Mouse (Mus musculus) limb, embryonic 12.5 days (tissue): ENCODE data around the gene 1810013L24Rik. TPM values are rescaled to one million over a fixed set of nuclear protein-coding genes. Genes with fewer than 3 reads are reported as not detected.
A peak's percentile ranks its signal among the peaks of the same experiment; 100 is the strongest.

Experiments used
- ATAC-seq: fragments of 200-750 bp; cut with Nextera tagmentation; 2 replicates; pipeline ENCODE4 v1.8.0; 2017; ENCODE audit warnings: low read depth, moderate TSS enrichment; ENCODE audit not compliant: insufficient number of reproducible peaks, insufficient read depth, low FRiP score, low TSS enrichment
- H3K27ac ChIP-seq: fragments of 300-500 bp; sonication (generic); 2 replicates; pipeline ENCODE4 v1.5.1; 2016; ENCODE audit warnings: mild to moderate bottlenecking, moderate library complexity
- H3K27me3 ChIP-seq: fragments of 300-500 bp; sonication (generic); 2 replicates; pipeline ENCODE4 v1.6.1; 2016; ENCODE audit warnings: mild to moderate bottlenecking, moderate library complexity
- H3K36me3 ChIP-seq: fragments of 300-500 bp; sonication (generic); 2 replicates; pipeline ENCODE4 v1.6.1; 2016; ENCODE audit warnings: mild to moderate bottlenecking, moderate library complexity
- H3K4me1 ChIP-seq: fragments of 300-500 bp; sonication (generic); replicated peaks from 2 replicates; pipeline ENCODE4 v1.6.1; 2016
- H3K4me2 ChIP-seq: fragments of 300-500 bp; sonication (generic); 2 replicates; pipeline ENCODE4 v1.6.1; 2016; ENCODE audit warnings: mild to moderate bottlenecking, moderate library complexity
- H3K4me3 ChIP-seq: fragments of 300-500 bp; sonication (generic); replicated peaks from 2 replicates; pipeline ENCODE4 v1.5.1; 2016; ENCODE audit warnings: mild to moderate bottlenecking
- H3K9ac ChIP-seq: fragments of 300-500 bp; sonication (generic); replicated peaks from 2 replicates; pipeline ENCODE4 v1.6.1; 2016; ENCODE audit warnings: mild to moderate bottlenecking, moderate library complexity
- H3K9me3 ChIP-seq: fragments of 300-500 bp; sonication (generic); 2 replicates; pipeline ENCODE4 v1.6.1; 2016; ENCODE audit warnings: mild to moderate bottlenecking, moderate library complexity
- WGBS: fragments of 180-500 bp; shearing (Covaris S2); methylation state at CpG from one replicate; pipeline ENCODE4 v1.1.7; 2016; 5-methylcytosine and 5-hydroxymethylcytosine counted together
- polyA plus RNA-seq: library from polyadenylated mRNA; unstranded; fragments of >200 nt; fragmentation: Nextera tagmentation; extraction: Ambion mirVana; gene quantifications from 2 replicates; pipeline ENCODE4 v1.2.1, GENCODE M21; 2016

Gene 1810013L24Rik
- polyA plus RNA-seq, 1 experiment from 2014 or later: 27.6 TPM

GRCm38 (mm10) chr16:8810399-8811127, 19.3 kb upstream of the 1810013L24Rik start:
- 87% methylated on average over 14 of the region's 14 CpGs for WGBS
- no peaks in the 10 kb centered on the region for H3K9me3 ChIP-seq
- H3K27ac ChIP-seq: no peak overlapping the region
- no peaks in the 10 kb centered on the region for H3K36me3 ChIP-seq
- ATAC-seq: no peak
- no peaks in the 10 kb centered on the region for H3K27me3 ChIP-seq
- no peak overlapping the region for H3K4me2 ChIP-seq
- H3K4me1 ChIP-seq: no peaks in the 10 kb centered on the region
- H3K4me3 ChIP-seq: no peak overlapping the region
- H3K9ac ChIP-seq: no peak overlapping the region

- WGBS: 79% methylated on average over 4 of the region's 4 CpGs
- no peaks in the 10 kb centered on the region for H3K9me3 ChIP-seq
- no peak overlapping the region for H3K4me3 ChIP-seq
Measured at GRCm38 (mm10) chr16:8817872-8818271, 12.0 kb upstream of the 1810013L24Rik start.

GRCm38 (mm10) chr16:8821429-8821828, 8.5 kb upstream of the 1810013L24Rik start:
- no peak overlapping the region for H3K4me2 ChIP-seq
- H3K9me3 ChIP-seq: no peaks in the 10 kb centered on the region
- no peak for ATAC-seq
- H3K4me1 ChIP-seq: no peaks in the 10 kb centered on the region
- H3K9ac ChIP-seq: no peak overlapping the region
- H3K27ac ChIP-seq: no peak overlapping the region
- H3K36me3 ChIP-seq: no peaks in the 10 kb centered on the region
- 74% methylated on average over 1 of the region's 1 CpGs for WGBS
- H3K4me3 ChIP-seq: no peak overlapping the region
- H3K27me3 ChIP-seq: no peaks in the 10 kb centered on the region

More at GRCm38 (mm10) chr16:8817872-8818271, 12.0 kb upstream of the 1810013L24Rik start:
- H3K4me1 ChIP-seq: no peaks in the 10 kb centered on the region
- H3K36me3 ChIP-seq: no peaks in the 10 kb centered on the region
- H3K9ac ChIP-seq: no peak overlapping the region
- no peak for ATAC-seq
- H3K27ac ChIP-seq: no peak overlapping the region
- H3K4me2 ChIP-seq: no peak overlapping the region
- H3K27me3 ChIP-seq: no peaks in the 10 kb centered on the region

- WGBS: 75% methylated on average over 4 of the region's 4 CpGs
- H3K4me1 ChIP-seq: no peaks in the 10 kb centered on the region
- no peak for ATAC-seq
- H3K27ac ChIP-seq: no peak overlapping the region
- H3K36me3 ChIP-seq: no peaks in the 10 kb centered on the region
- H3K27me3 ChIP-seq: no peaks in the 10 kb centered on the region
- H3K4me2 ChIP-seq: no peak overlapping the region
- H3K9me3 ChIP-seq: no peaks in the 10 kb centered on the region
- no peak overlapping the region for H3K9ac ChIP-seq
- no peak overlapping the region for H3K4me3 ChIP-seq
Measured at GRCm38 (mm10) chr16:8822586-8822985, 7.3 kb upstream of the 1810013L24Rik start.

GRCm38 (mm10) chr16:8823661-8824060, 6.2 kb upstream of the 1810013L24Rik start:
- no peak overlapping the region for H3K27ac ChIP-seq
- no peaks in the 10 kb centered on the region for H3K9me3 ChIP-seq
- no peaks in the 10 kb centered on the region for H3K27me3 ChIP-seq
- no peak for ATAC-seq
- WGBS: 67% methylated on average over 2 of the region's 2 CpGs
- no peak overlapping the region for H3K9ac ChIP-seq
- H3K4me1 ChIP-seq: no peaks in the 10 kb centered on the region
- no peak overlapping the region for H3K4me3 ChIP-seq
- no peaks in the 10 kb centered on the region for H3K36me3 ChIP-seq
- no peak overlapping the region for H3K4me2 ChIP-seq

GRCm38 (mm10) chr16:8827366-8827765, 2.5 kb upstream of the 1810013L24Rik start:
- Histone ChIP-seq H3K4me3 (no peak overlapping the region), H3K9ac (no peak overlapping the region), H3K4me1 (peaks cover 10% of the 10 kb centered on the region), H3K4me2 (no peak overlapping the region), H3K27ac (no peak overlapping the region), H3K36me3 (peaks cover 8% of the 10 kb centered on the region), H3K27me3 (no peaks in the 10 kb centered on the region), H3K9me3 (no peaks in the 10 kb centered on the region)
- 87% methylated on average over 7 of the region's 7 CpGs for WGBS
- ATAC-seq: no peak

- H3K27ac ChIP-seq: peak overlapping the region; percentile 88
- H3K36me3 ChIP-seq: peaks cover 22% of the 10 kb centered on the region
- peak overlapping the region; percentile 94 for H3K4me2 ChIP-seq
- WGBS: 13% methylated on average over 33 of the region's 33 CpGs
- H3K9me3 ChIP-seq: no peaks in the 10 kb centered on the region
- peak; percentile 34 for ATAC-seq
- H3K9ac ChIP-seq: peak overlapping the region; percentile 65
- no peaks in the 10 kb centered on the region for H3K27me3 ChIP-seq
- H3K4me3 ChIP-seq: peak overlapping the region; percentile 99
- H3K4me1 ChIP-seq: peaks cover 18% of the 10 kb centered on the region
Measured at GRCm38 (mm10) chr16:8828636-8829563, 1.0 kb upstream of the 1810013L24Rik start.

- Histone ChIP-seq H3K27ac (peak overlapping the region; percentile 97), H3K27me3 (no peaks in the 10 kb centered on the region), H3K9me3 (no peaks in the 10 kb centered on the region), H3K9ac (peak overlapping the region; percentile 98), H3K4me3 (peak overlapping the region; percentile 99), H3K4me1 (peaks cover 19% of the 10 kb centered on the region), H3K4me2 (peak overlapping the region; percentile 92), H3K36me3 (peaks cover 37% of the 10 kb centered on the region)
- WGBS: under 1% methylated on average over 71 of the region's 74 CpGs
- ATAC-seq: peak; percentile 5
Measured at GRCm38 (mm10) chr16:8830431-8831211, 721 bp downstream of the 1810013L24Rik start.

- H3K27ac ChIP-seq: peak overlapping the region; percentile 97
- peaks cover 19% of the 10 kb centered on the region for H3K4me1 ChIP-seq
- 12% methylated on average over 12 of the region's 12 CpGs for WGBS
- H3K9ac ChIP-seq: peak overlapping the region; percentile 98
- H3K36me3 ChIP-seq: peaks cover 38% of the 10 kb centered on the region
- H3K4me2 ChIP-seq: peak overlapping the region; percentile 92
- H3K27me3 ChIP-seq: no peaks in the 10 kb centered on the region
- peak overlapping the region; percentile 99 for H3K4me3 ChIP-seq
- no peak for ATAC-seq
- H3K9me3 ChIP-seq: no peaks in the 10 kb centered on the region
Measured at GRCm38 (mm10) chr16:8831241-8831640, 1.3 kb downstream of the 1810013L24Rik start.

- ATAC-seq: no peak
- H3K4me1 ChIP-seq: peaks cover 12% of the 10 kb centered on the region
- peaks cover 78% of the 10 kb centered on the region for H3K36me3 ChIP-seq
- H3K27ac ChIP-seq: no peak overlapping the region
- 91% methylated on average over 1 of the region's 1 CpGs for WGBS
- no peak overlapping the region for H3K9ac ChIP-seq
- H3K27me3 ChIP-seq: no peaks in the 10 kb centered on the region
- no peak overlapping the region for H3K4me2 ChIP-seq
- H3K4me3 ChIP-seq: no peak overlapping the region
- no peaks in the 10 kb centered on the region for H3K9me3 ChIP-seq
Measured at GRCm38 (mm10) chr16:8836876-8837275, 7.0 kb downstream of the 1810013L24Rik start.

GRCm38 (mm10) chr16:8837595-8837994, 7.7 kb downstream of the 1810013L24Rik start:
- Histone ChIP-seq H3K36me3 (peaks cover 76% of the 10 kb centered on the region), H3K9ac (no peak overlapping the region), H3K4me2 (no peak overlapping the region), H3K4me3 (no peak overlapping the region), H3K9me3 (no peaks in the 10 kb centered on the region), H3K27me3 (no peaks in the 10 kb centered on the region), H3K27ac (no peak overlapping the region), H3K4me1 (peaks cover 7% of the 10 kb centered on the region)
- 95% methylated on average over 1 of the region's 1 CpGs for WGBS
- no peak for ATAC-seq
